ENCODE assay signal across 8 mouse cellular contexts in genomic region chr3:36065843-36066651, GRCm38 (mm10). TPM values are rescaled to one million over a fixed set of nuclear protein-coding genes. Genes with fewer than 3 reads are reported as not detected.
DNase-seq lines count a peak whose midpoint lies in the region; ATAC-seq lines count a peak whose summit lies in the region.

Gene Acad9 (plus strand): TSS chr3:36065979.

- WGBS in hindbrain, embryonic 11.5 days = under 1% methylated on average over 49 of the region's 49 CpGs

- no peak within 1 kb of the TSS for H3K27ac ChIP-seq in hindbrain, embryonic 11.5 days (ENCODE audit: low read depth, low read length)

- ATAC-seq in hindbrain, embryonic 11.5 days (ENCODE audit: low FRiP score) = peak; percentile 98

- DNase-seq in MN1 (ENCODE audit: low spot score) = peak; percentile 99
- peak; percentile 94 for DNase-seq in cerebellum, adult 9-10 months
- peak; percentile 94 to 98 for DNase-seq in frontal cortex, adult 2 months (ENCODE audit: extremely low spot score in 1 of 2, low spot score in 1 of 2)
- peak; percentile 97 for DNase-seq in hindbrain, embryonic 11.5 days (ENCODE audit: low spot score)
- peak; percentile 94 to 95 for DNase-seq in layer of hippocampus, postnatal 10 days (ENCODE audit: low spot score in 2 of 2)
- peak; percentile 97 for DNase-seq in lung, postnatal 10 days
- DNase-seq in ovary, postnatal 36 days (ENCODE audit: low spot score) = peak; percentile 91
- peak; percentile 93 for DNase-seq in thymus, postnatal 25 days

- no peaks in the 10 kb centered on the region for H3K36me3 ChIP-seq in hindbrain, embryonic 11.5 days (ENCODE audit: control insufficient read depth, insufficient read depth, low read length)

- peak within 1 kb of the TSS; percentile 63 for H3K4me2 ChIP-seq in hindbrain, embryonic 11.5 days (replicated peaks; ENCODE audit: low read depth, low read length)

- H3K4me3 ChIP-seq in hindbrain, embryonic 11.5 days (ENCODE audit: low read depth, low read length) = peak within 1 kb of the TSS; percentile 76

- no peaks in the 10 kb centered on the region for H3K9me3 ChIP-seq in hindbrain, embryonic 11.5 days (ENCODE audit: control insufficient read depth, low read length)

- H3K4me1 ChIP-seq in hindbrain, embryonic 11.5 days (replicated peaks; ENCODE audit: control insufficient read depth, insufficient read depth, low read length) = no peaks in the 10 kb centered on the region

- peak within 1 kb of the TSS; percentile 70 for H3K9ac ChIP-seq in hindbrain, embryonic 11.5 days (ENCODE audit: low read depth, low read length)

- no peaks in the 10 kb centered on the region for H3K27me3 ChIP-seq in hindbrain, embryonic 11.5 days (ENCODE audit: control insufficient read depth, insufficient read depth, low read length)

RNA-seq across cellular contexts. Expression of gene Acad9, which starts in this region (rescaled TPM):
- 41.7 and 47.1 TPM in 2 replicates for polyA plus RNA-seq in frontal cortex, adult 2 months (2012; rRNA removed)
- 89.2 TPM in 2 replicates for polyA plus RNA-seq in hindbrain, embryonic 11.5 days (2014; fragmentation: Nextera tagmentation; extraction: Ambion mirVana)
- total RNA-seq in layer of hippocampus, postnatal 10 days (2021) = 10 to 100 TPM; 41.6 to 49.5 TPM
